Mouse (Mus musculus) MEL (cell line): ENCODE measurements at regions not wholly inside any gene's neighbourhood (a gene's known extent, or its start where the extent isn't known, plus 50 kb on each side); places are given as distances from the start of the nearest gene placed in this dataset.

ENCODE experiments used
- DNase-seq: peaks from one replicate; pipeline ENCODE4 v3.0.0; 2011; ENCODE audit warnings: low read depth, low spot score
- H3K27ac ChIP-seq: 2 replicates; pipeline ENCODE4 v1.5.1; 2012; ENCODE audit warnings: low read depth, mild to moderate bottlenecking, control low read depth, low read length, moderate library complexity; ENCODE audit not compliant: control insufficient read depth
- H3K27me3 ChIP-seq, 2 experiments: fragments of 150-350 bp in 1 of 2; sonication (generic) in 1 of 2; 2 replicates each; pipeline ENCODE4 v1.6.1; 2012; ENCODE audit warnings: low read length in 2 of 2, mild to moderate bottlenecking in 2 of 2, improper control_type of control experiment in 1 of 2, moderate library complexity in 1 of 2; ENCODE audit not compliant: insufficient read depth in 2 of 2, control insufficient read depth in 1 of 2
- H3K36me3 ChIP-seq, 2 experiments: 2 replicates each; pipeline ENCODE4 v1.6.1; 2012 to 2014; ENCODE audit warnings: low read length in 2 of 2, improper control_type of control experiment in 1 of 2, inconsistent platforms in 1 of 2, mild to moderate bottlenecking in 1 of 2; ENCODE audit not compliant: insufficient read depth in 2 of 2, control insufficient read depth in 1 of 2
- H3K4me1 ChIP-seq, 2 experiments: fragments of 150-350 bp in 1 of 2; sonication (generic) in 1 of 2; 2 replicates each; pipeline ENCODE4 v1.6.1; 2012; ENCODE audit warnings: low read length in 2 of 2, improper control_type of control experiment in 1 of 2, mild to moderate bottlenecking in 1 of 2; ENCODE audit not compliant: insufficient read depth in 2 of 2, control insufficient read depth in 1 of 2
- H3K4me3 ChIP-seq, 2 experiments: fragments of 150-350 bp in 1 of 2; sonication (generic) in 1 of 2; 2 replicates each; pipeline ENCODE4 v1.5.1; 2012; ENCODE audit warnings: low read depth in 2 of 2, low read length in 2 of 2, mild to moderate bottlenecking in 2 of 2, moderate library complexity in 2 of 2, control low read depth in 1 of 2, improper control_type of control experiment in 1 of 2; ENCODE audit not compliant: control insufficient read depth in 1 of 2, insufficient read depth in 1 of 2
- H3K79me2 ChIP-seq: 2 replicates; pipeline ENCODE4 v1.6.1; 2012; ENCODE audit warnings: mild to moderate bottlenecking, low read length, moderate library complexity; ENCODE audit not compliant: control insufficient read depth, poor library complexity, insufficient read depth
- H3K9ac ChIP-seq: 2 replicates; pipeline ENCODE4 v1.6.1; 2012; ENCODE audit warnings: low read depth, mild to moderate bottlenecking, control low read depth, low read length, moderate library complexity; ENCODE audit not compliant: control insufficient read depth, poor library complexity, severe bottlenecking
- H3K9me3 ChIP-seq: fragments of 150-350 bp; sonication (generic); replicated peaks from 2 replicates; pipeline ENCODE4 v1.6.1; 2012; ENCODE audit warnings: mild to moderate bottlenecking, low read length, improper control_type of control experiment, moderate library complexity; ENCODE audit not compliant: insufficient read depth
- CHD1 ChIP-seq: IDR thresholded peaks from 2 replicates; pipeline ENCODE4 v1.6.1; 2012; ENCODE audit warnings: low read depth, mild to moderate bottlenecking, inconsistent platforms, low read length, improper control_type of control experiment
- CTCF ChIP-seq, 3 experiments: IDR thresholded peaks in 2 of 3; conservative IDR thresholded peaks in 1 of 3; 2 replicates each; pipeline ENCODE4 v1.5.1; 2011 to 2012; ENCODE audit warnings: low read length in 3 of 3, low read depth in 2 of 3, mild to moderate bottlenecking in 2 of 3, improper control_type of control experiment in 1 of 3, inconsistent platforms in 1 of 3, mixed read lengths in 1 of 3, moderate library complexity in 1 of 3; ENCODE audit not compliant: control insufficient read depth in 1 of 3, insufficient read depth in 1 of 3, poor library complexity in 1 of 3, severe bottlenecking in 1 of 3
- EP300 ChIP-seq, 2 experiments: IDR thresholded peaks; 2 replicates each; pipeline ENCODE4 v1.6.1; 2011; ENCODE audit warnings: improper control_type of control experiment in 2 of 2, low read length in 2 of 2, low read depth in 1 of 2, mild to moderate bottlenecking in 1 of 2
- ETS1 ChIP-seq: IDR thresholded peaks from 2 replicates; pipeline ENCODE4 v1.6.1; 2012; ENCODE audit warnings: low read depth, mild to moderate bottlenecking, inconsistent platforms, low read length, improper control_type of control experiment, moderate library complexity
- GABPA ChIP-seq: IDR thresholded peaks from 2 replicates; pipeline ENCODE4 v1.6.1; 2012; ENCODE audit warnings: low read depth, mild to moderate bottlenecking, inconsistent platforms, low read length, improper control_type of control experiment, moderate library complexity
- HCFC1 ChIP-seq: IDR thresholded peaks from 2 replicates; pipeline ENCODE4 v1.6.1; 2012; ENCODE audit warnings: low read depth, mild to moderate bottlenecking, inconsistent platforms, low read length, improper control_type of control experiment, moderate library complexity
- KAT2A ChIP-seq: conservative IDR thresholded peaks from 2 replicates; pipeline ENCODE4 v1.6.1; 2012; ENCODE audit warnings: low read depth, low read length, improper control_type of control experiment, inconsistent platforms
- MAFK ChIP-seq: IDR thresholded peaks from 2 replicates; pipeline ENCODE4 v1.6.1; 2011; ENCODE audit warnings: low read depth, mild to moderate bottlenecking, low read length, improper control_type of control experiment, borderline replicate concordance
- MAX ChIP-seq: IDR thresholded peaks from 2 replicates; pipeline ENCODE4 v1.6.1; 2011; ENCODE audit warnings: low read length, improper control_type of control experiment
- MAZ ChIP-seq: IDR thresholded peaks from 2 replicates; pipeline ENCODE4 v1.6.1; 2012; ENCODE audit warnings: low read depth, mild to moderate bottlenecking, inconsistent platforms, low read length, improper control_type of control experiment
- MEF2A ChIP-seq: IDR thresholded peaks from 2 replicates; pipeline ENCODE4 v1.6.1; 2014; ENCODE audit warnings: low read depth, mild to moderate bottlenecking, inconsistent platforms, low read length, improper control_type of control experiment; ENCODE audit not compliant: poor library complexity, insufficient replicate concordance, severe bottlenecking; ENCODE audit errors: extremely low read depth
- MXI1 ChIP-seq: IDR thresholded peaks from 2 replicates; pipeline ENCODE4 v1.6.1; 2011; ENCODE audit warnings: mild to moderate bottlenecking, low read depth, low read length, improper control_type of control experiment
- MYB ChIP-seq: IDR thresholded peaks from 2 replicates; pipeline ENCODE4 v1.6.1; 2011; ENCODE audit warnings: mild to moderate bottlenecking, low read depth, low read length, improper control_type of control experiment
- MYC ChIP-seq: IDR thresholded peaks from 2 replicates; pipeline ENCODE4 v1.6.1; 2011; ENCODE audit warnings: low read depth, mild to moderate bottlenecking, low read length, improper control_type of control experiment, moderate library complexity
- NELFE ChIP-seq: IDR thresholded peaks from 2 replicates; pipeline ENCODE4 v1.6.1; 2011; ENCODE audit warnings: low read depth, low read length, improper control_type of control experiment
- RAD21 ChIP-seq: IDR thresholded peaks from 2 replicates; pipeline ENCODE4 v1.6.1; 2011; ENCODE audit warnings: mild to moderate bottlenecking, low read depth, low read length, improper control_type of control experiment
- TCF12 ChIP-seq: IDR thresholded peaks from 2 replicates; pipeline ENCODE4 v1.6.1; 2014; ENCODE audit warnings: low read depth, mild to moderate bottlenecking, inconsistent platforms, low read length, improper control_type of control experiment, moderate library complexity
- USF1 ChIP-seq: IDR thresholded peaks from 2 replicates; pipeline ENCODE4 v1.6.1; 2014; ENCODE audit warnings: low read depth, mild to moderate bottlenecking, inconsistent platforms, low read length, improper control_type of control experiment, moderate library complexity
- ZC3H11A ChIP-seq: IDR thresholded peaks from 2 replicates; pipeline ENCODE4 v1.6.1; 2012; ENCODE audit warnings: low read depth, mild to moderate bottlenecking, inconsistent platforms, low read length, improper control_type of control experiment
- ZKSCAN1 ChIP-seq: IDR thresholded peaks from 2 replicates; pipeline ENCODE4 v1.6.1; 2012; ENCODE audit warnings: low read depth, mild to moderate bottlenecking, inconsistent platforms, low read length, improper control_type of control experiment, moderate library complexity
- ZMIZ1 ChIP-seq: IDR thresholded peaks from 2 replicates; pipeline ENCODE4 v1.6.1; 2012; ENCODE audit warnings: low read depth, mild to moderate bottlenecking, inconsistent platforms, low read length, improper control_type of control experiment, moderate library complexity
- ZNF384 ChIP-seq: IDR thresholded peaks from 2 replicates; pipeline ENCODE4 v1.6.1; 2012; ENCODE audit warnings: low read depth, mild to moderate bottlenecking, inconsistent platforms, low read length, improper control_type of control experiment

- TF ChIP-seq ZC3H11A (no peak), CTCF (IDR thresholded peaks at IDR 0.05 in 2 of 3, conservative IDR thresholded peaks at IDR 0.05 in 1 of 3; ENCODE audit: control insufficient read depth in 1 of 3, insufficient read depth in 1 of 3, low read depth in 2 of 3, low read length in 3 of 3, poor library complexity in 1 of 3, severe bottlenecking in 1 of 3) (no peak), MYB (no peak), MXI1 (no peak)
- Histone ChIP-seq H3K4me3 (no peak overlapping the region), H3K79me2 (no peaks in the 10 kb centered on the region), H3K27me3 (peaks cover 0 to 3% of the 10 kb centered on the region in 2 experiments; a peak in 2 of 4 replicates), H3K9me3 (no peaks in the 10 kb centered on the region), H3K4me1 (no peaks in the 10 kb centered on the region), H3K9ac (no peak overlapping the region), H3K27ac (no peak overlapping the region), H3K36me3 (no peaks in the 10 kb centered on the region; a peak in 1 of 4 replicates)
- DNase-seq, result no peak
Observed at GRCm38 (mm10) chr13:58467097-58467642, 64.0 kb upstream of the Hnrnpk start.

GRCm38 (mm10) chr13:58465206-58466104 is 62.3 kb upstream of the Hnrnpk start:
- no peak for DNase-seq
- no peaks in the 10 kb centered on the region for H3K4me1 ChIP-seq
- no peaks in the 10 kb centered on the region for H3K9me3 ChIP-seq
- no peak overlapping the region for H3K27ac ChIP-seq
- H3K9ac ChIP-seq, result no peak overlapping the region
- H3K4me3 ChIP-seq, result no peak overlapping the region
- no peaks in the 10 kb centered on the region for H3K79me2 ChIP-seq
- TF ChIP-seq MEF2A, result no peak
- no peak for TF ChIP-seq KAT2A
- no peak for TF ChIP-seq CTCF (IDR thresholded peaks at IDR 0.05 in 2 of 3, conservative IDR thresholded peaks at IDR 0.05 in 1 of 3; ENCODE audit: control insufficient read depth in 1 of 3, insufficient read depth in 1 of 3, low read depth in 2 of 3, low read length in 3 of 3, poor library complexity in 1 of 3, severe bottlenecking in 1 of 3)
- TF ChIP-seq MYC, result no peak
- TF ChIP-seq RAD21, result no peak
- TF ChIP-seq EP300 (IDR thresholded peaks at IDR 0.05; ENCODE audit: low read depth in 1 of 2, low read length in 2 of 2), result no peak
- no peak for TF ChIP-seq HCFC1
- no peak for TF ChIP-seq GABPA
- TF ChIP-seq MAZ, result no peak
- no peak for TF ChIP-seq ZMIZ1
- no peak for TF ChIP-seq CHD1
- TF ChIP-seq ZC3H11A, result no peak
- no peak for TF ChIP-seq ZNF384
- no peak for TF ChIP-seq ETS1
- no peak for TF ChIP-seq MAFK
- no peak for TF ChIP-seq ZKSCAN1
- no peak for TF ChIP-seq MAX
- TF ChIP-seq USF1, result no peak
- TF ChIP-seq NELFE, result no peak
- TF ChIP-seq TCF12, result no peak
- H3K27me3 ChIP-seq, result peaks cover 2 to 3% of the 10 kb centered on the region in 2 experiments
- H3K36me3 ChIP-seq, result no peaks in the 10 kb centered on the region
